Mouse (Mus musculus): ENCODE data around the gene 1700037H04Rik.

DNA sequence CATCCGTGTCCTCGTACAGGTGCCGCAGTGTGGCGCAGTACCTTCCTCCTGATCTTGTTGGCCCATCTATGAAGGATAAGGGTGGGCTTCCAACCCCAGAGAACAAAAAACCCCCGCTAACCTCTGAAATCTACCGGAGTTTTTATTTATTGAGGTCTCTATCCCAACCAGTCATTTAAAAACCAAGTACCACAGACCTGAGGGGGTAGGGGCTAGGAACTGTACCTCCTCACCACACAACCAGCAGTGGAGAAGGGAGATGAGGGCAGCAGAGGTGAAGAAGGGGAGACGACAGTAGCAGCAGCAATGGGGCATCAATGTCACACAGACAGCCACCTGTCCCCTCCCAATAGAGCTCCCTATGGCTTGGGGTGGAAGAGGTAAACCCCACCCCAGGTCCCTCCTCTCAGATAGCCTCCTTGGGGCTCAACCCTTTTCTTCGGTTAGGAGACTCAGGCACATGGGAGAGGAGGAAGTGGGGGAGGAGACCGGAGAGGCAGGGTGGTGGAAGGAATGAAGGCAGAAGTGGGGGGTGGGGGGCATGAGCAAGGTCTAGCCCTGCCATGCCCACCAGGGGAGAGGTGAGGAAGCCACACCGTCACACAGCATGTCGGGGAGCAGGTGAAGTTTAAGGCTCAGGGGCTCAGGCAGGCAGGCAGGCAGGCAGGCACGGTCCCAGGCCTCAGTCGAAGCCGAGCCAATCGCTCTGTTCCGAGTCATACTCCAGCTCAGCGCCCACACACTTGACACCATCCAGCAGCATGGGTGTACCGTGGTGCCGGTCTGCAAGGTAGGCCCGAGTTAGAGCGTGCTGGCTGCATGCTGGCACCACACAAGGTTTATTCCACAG, 13.5 kb downstream of the 1700037H04Rik start:
- TF ChIP-seq POLR2A (IDR thresholded peaks at IDR 0.05; ENCODE audit: borderline replicate concordance, extremely low read depth, low read depth, low read length) = no peak; the same call in 1 of the 2 replicates
- no peak for TF ChIP-seq CTCF (IDR thresholded peaks at IDR 0.05; ENCODE audit: insufficient read depth, low read length)

All from lung, adult 2 months (tissue).